Mouse (Mus musculus): ENCODE data around the gene Gns. TPM values are rescaled to one million over a fixed set of nuclear protein-coding genes. Genes with fewer than 3 reads are reported as not detected.

Gene Gns
- polyA plus RNA-seq, 1 experiment from 2014 or later: 37.3 TPM

DNA sequence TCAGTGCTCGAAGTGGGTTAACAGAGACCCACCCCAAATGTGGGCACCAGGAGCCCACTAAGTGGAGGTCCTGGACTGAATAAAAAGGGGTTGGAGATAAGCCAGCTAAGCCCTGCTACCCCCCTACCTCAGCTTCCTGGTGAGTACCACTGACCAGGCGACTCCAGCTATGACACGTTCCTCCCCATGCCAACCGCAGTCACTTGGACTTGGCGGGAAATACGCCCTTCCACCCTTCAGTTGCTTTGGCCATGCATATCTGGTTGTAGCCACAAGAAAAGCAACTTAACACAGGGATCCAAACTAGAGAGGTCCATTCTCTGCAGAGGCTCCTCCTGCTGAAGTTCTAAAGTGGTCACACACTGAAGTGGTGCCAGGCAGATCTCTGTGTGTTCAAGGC lies 57.4 kb downstream of the Gns start:
- H3K4me2 ChIP-seq: no peak overlapping the region
- ATAC-seq (ENCODE audit: low FRiP score) (no peak), DNase-seq (ENCODE audit: low spot score, missing footprints) (no peak)
- H3K9ac ChIP-seq (ENCODE audit: low read length): no peak overlapping the region
- no peaks in the 10 kb centered on the region for H3K36me3 ChIP-seq (ENCODE audit: control insufficient read depth, insufficient read depth, low read length)
- WGBS: 94% methylated on average over 6 of the region's 6 CpGs
- no peaks in the 10 kb centered on the region for H3K27me3 ChIP-seq (ENCODE audit: control insufficient read depth, insufficient read depth, low read length)
- H3K27ac ChIP-seq (ENCODE audit: low read depth, low read length): no peak overlapping the region
- H3K9me3 ChIP-seq (ENCODE audit: control insufficient read depth, low read length): no peaks in the 10 kb centered on the region
- peaks cover 8% of the 10 kb centered on the region for H3K4me1 ChIP-seq (ENCODE audit: control insufficient read depth, insufficient read depth, low read length)
- no peak overlapping the region for H3K4me3 ChIP-seq (ENCODE audit: low read depth, low read length)

DNA sequence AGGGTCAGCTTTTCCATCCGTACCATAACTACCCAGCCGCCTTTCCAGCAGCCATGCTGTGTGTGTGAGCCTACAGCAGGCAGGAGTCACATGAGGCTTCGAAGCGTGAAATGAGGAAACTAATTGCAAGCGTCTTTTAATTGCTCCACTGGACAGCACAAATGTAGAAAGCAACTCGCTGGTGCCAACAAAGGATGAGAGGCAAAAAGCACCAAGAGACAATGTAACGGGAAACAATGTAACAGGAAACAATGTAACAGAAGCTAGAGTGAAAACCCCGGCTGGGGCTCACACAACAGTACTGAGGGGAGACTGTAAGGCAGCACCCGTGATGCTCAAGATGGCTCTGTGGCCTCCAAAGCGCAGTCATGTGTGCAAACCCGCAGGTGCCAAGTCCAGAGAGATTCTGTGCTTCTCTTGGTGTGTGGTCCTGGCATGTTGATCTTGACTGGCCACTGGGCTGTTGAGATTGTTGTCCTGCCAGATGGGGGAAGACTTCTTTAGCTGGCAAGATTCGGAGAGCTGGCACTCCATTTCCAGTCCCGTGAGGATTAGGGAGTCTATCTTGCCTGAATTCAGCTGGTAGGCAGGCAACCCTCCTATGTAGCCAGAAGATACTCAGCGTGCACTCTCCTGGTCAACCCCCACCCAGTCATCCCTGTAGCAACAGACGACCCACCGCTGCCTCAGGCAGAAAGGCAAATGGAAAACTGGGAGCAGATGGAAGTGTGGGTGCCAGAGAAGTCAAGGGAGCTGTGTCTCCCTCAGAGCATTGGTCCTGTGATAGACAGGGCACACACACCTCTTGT lies 58.9 kb downstream of the Gns start:
- no peak overlapping the region for H3K9ac ChIP-seq (ENCODE audit: low read length)
- H3K27me3 ChIP-seq (ENCODE audit: control insufficient read depth, insufficient read depth, low read length): no peaks in the 10 kb centered on the region
- no peak overlapping the region for H3K4me2 ChIP-seq
- H3K27ac ChIP-seq (ENCODE audit: low read depth, low read length): no peak overlapping the region
- no peak overlapping the region for H3K4me3 ChIP-seq (ENCODE audit: low read depth, low read length)
- 44% methylated on average over 16 of the region's 16 CpGs for WGBS
- no peaks in the 10 kb centered on the region for H3K36me3 ChIP-seq (ENCODE audit: control insufficient read depth, insufficient read depth, low read length)
- ATAC-seq (ENCODE audit: low FRiP score): no peak
- DNase-seq (ENCODE audit: low spot score, missing footprints): no peak
- no peaks in the 10 kb centered on the region for H3K9me3 ChIP-seq (ENCODE audit: control insufficient read depth, low read length)
- H3K4me1 ChIP-seq (ENCODE audit: control insufficient read depth, insufficient read depth, low read length): peaks cover 8% of the 10 kb centered on the region

DNA sequence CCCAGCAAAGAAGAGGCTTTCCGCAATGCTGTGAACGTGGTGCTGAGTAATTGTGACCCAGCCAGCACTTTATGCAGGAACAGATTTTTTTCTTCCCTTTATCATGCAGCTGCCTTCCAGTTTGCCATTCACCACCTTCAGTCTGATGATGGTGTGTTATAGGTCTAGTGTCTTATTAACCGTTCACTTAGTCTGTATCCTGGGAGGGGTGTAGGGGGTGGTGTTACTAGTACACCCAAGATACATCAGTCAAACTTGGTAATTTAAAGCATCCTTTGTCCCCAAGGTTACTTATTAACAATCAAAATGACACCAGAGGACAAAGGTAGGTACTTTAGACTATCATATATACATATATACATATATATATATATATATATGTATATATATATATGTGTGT lies 59.6 kb downstream of the Gns start:
- DNase-seq (ENCODE audit: low spot score, missing footprints): no peak
- Histone ChIP-seq H3K9ac (ENCODE audit: low read length) (no peak overlapping the region), H3K9me3 (ENCODE audit: control insufficient read depth, low read length) (no peaks in the 10 kb centered on the region), H3K4me2 (no peak overlapping the region), H3K4me1 (ENCODE audit: control insufficient read depth, insufficient read depth, low read length) (peaks cover 8% of the 10 kb centered on the region), H3K27ac (ENCODE audit: low read depth, low read length) (no peak overlapping the region), H3K27me3 (ENCODE audit: control insufficient read depth, insufficient read depth, low read length) (no peaks in the 10 kb centered on the region), H3K4me3 (ENCODE audit: low read depth, low read length) (no peak overlapping the region), H3K36me3 (ENCODE audit: control insufficient read depth, insufficient read depth, low read length) (no peaks in the 10 kb centered on the region)
- no peak for ATAC-seq (ENCODE audit: low FRiP score)
- WGBS: 80% methylated on average over 3 of the region's 3 CpGs

DNA sequence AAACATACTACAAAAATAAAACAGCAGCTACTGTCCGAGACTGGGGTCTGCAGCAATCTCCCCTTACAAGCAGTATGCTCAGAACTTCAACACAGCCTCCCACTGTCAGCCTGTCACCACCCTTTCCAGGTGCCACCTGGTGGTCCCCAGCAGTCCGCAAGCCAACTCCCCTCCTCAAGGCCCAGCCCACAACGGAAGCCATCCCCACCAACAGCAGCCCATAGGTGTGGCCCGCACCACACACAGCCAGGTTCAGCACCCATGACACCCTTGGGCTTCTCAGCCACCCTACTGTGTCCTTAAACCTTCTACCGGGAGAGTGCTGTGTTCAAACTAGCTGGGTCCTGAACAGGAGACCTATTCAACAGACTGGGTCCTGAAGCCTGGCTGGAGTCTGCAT lies 60.2 kb downstream of the Gns start:
- Histone ChIP-seq H3K4me1 (ENCODE audit: control insufficient read depth, insufficient read depth, low read length) (peaks cover 10% of the 10 kb centered on the region), H3K36me3 (ENCODE audit: control insufficient read depth, insufficient read depth, low read length) (no peaks in the 10 kb centered on the region), H3K4me3 (ENCODE audit: low read depth, low read length) (no peak overlapping the region), H3K27ac (ENCODE audit: low read depth, low read length) (no peak overlapping the region), H3K9ac (ENCODE audit: low read length) (no peak overlapping the region), H3K4me2 (no peak overlapping the region), H3K27me3 (ENCODE audit: control insufficient read depth, insufficient read depth, low read length) (no peaks in the 10 kb centered on the region), H3K9me3 (ENCODE audit: control insufficient read depth, low read length) (no peaks in the 10 kb centered on the region)
- WGBS: 88% methylated on average over 5 of the region's 5 CpGs
- DNase-seq (ENCODE audit: low spot score, missing footprints) (no peak), ATAC-seq (ENCODE audit: low FRiP score) (no peak)

DNA sequence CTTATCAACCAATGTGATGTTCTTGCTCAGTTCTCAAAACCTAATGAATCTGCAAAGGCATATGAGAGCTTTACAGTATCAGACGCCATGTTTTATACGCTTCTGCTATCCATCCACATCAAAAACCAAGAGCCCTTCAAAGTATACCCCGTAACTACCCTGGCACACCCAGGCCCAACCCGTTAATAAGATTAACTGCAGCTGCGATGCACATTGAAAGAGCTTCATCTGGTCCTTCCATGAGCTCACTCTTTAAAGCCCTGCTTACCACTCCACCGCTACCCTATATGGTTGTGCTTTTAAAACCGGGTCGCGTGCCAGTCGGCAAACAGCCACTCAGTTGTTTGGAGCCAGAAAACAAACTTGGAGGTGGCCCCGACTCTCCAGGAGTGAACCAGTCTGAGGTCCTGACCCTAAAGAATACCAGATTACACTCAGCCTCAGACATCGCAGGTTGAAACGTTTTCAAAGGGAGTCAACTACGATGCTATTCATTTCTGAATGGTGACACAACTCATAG lies 60.7 kb downstream of the Gns start:
- no peaks in the 10 kb centered on the region for H3K27me3 ChIP-seq (ENCODE audit: control insufficient read depth, insufficient read depth, low read length)
- H3K4me1 ChIP-seq (ENCODE audit: control insufficient read depth, insufficient read depth, low read length): peaks cover 13% of the 10 kb centered on the region
- H3K9ac ChIP-seq (ENCODE audit: low read length): no peak overlapping the region
- no peak overlapping the region for H3K27ac ChIP-seq (ENCODE audit: low read depth, low read length)
- no peak overlapping the region for H3K4me3 ChIP-seq (ENCODE audit: low read depth, low read length)
- no peaks in the 10 kb centered on the region for H3K36me3 ChIP-seq (ENCODE audit: control insufficient read depth, insufficient read depth, low read length)
- H3K4me2 ChIP-seq: no peak overlapping the region
- H3K9me3 ChIP-seq (ENCODE audit: control insufficient read depth, low read length): no peaks in the 10 kb centered on the region
- DNase-seq (ENCODE audit: low spot score, missing footprints): no peak
- ATAC-seq (ENCODE audit: low FRiP score): no peak
- 80% methylated on average over 14 of the region's 14 CpGs for WGBS

DNA sequence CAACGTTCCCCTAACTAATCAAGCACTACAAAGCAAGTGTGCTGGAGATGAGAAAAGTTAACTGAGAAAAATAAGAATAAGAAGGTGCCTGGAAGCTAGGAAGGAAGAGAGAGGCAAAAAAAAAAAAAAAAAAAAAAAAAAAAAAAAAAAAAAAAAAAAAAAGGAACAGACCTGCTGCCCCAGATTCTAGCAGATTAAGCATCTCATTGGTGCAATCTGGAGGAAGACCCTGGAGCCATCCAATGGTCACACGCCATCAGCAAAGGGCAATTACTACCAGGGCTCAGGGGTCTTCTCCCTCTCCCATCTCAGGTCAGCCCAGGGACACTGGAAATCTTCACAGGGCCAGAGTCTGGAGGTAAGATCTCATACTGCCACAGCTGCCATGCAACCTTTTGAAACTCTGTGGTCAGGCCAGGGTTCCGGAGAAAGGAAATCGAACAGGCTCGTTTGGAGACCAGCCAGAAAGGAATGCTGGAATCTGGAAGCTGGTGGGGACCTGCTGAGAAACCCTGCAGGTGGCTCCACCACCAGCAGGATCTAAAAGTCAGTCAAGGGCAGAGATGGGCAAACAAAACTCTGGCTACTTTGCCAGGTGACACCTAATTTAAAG lies 61.7 kb downstream of the Gns start:
- Histone ChIP-seq H3K4me3 (ENCODE audit: low read depth, low read length) (no peak overlapping the region), H3K27me3 (ENCODE audit: control insufficient read depth, insufficient read depth, low read length) (no peaks in the 10 kb centered on the region), H3K4me1 (ENCODE audit: control insufficient read depth, insufficient read depth, low read length) (peaks cover 13% of the 10 kb centered on the region), H3K27ac (ENCODE audit: low read depth, low read length) (no peak overlapping the region), H3K9ac (ENCODE audit: low read length) (no peak overlapping the region), H3K36me3 (ENCODE audit: control insufficient read depth, insufficient read depth, low read length) (no peaks in the 10 kb centered on the region), H3K9me3 (ENCODE audit: control insufficient read depth, low read length) (no peaks in the 10 kb centered on the region), H3K4me2 (no peak overlapping the region)
- ATAC-seq (ENCODE audit: low FRiP score) (no peak), DNase-seq (ENCODE audit: low spot score, missing footprints) (no peak)
- WGBS: 43% methylated on average over 5 of the region's 5 CpGs

DNA sequence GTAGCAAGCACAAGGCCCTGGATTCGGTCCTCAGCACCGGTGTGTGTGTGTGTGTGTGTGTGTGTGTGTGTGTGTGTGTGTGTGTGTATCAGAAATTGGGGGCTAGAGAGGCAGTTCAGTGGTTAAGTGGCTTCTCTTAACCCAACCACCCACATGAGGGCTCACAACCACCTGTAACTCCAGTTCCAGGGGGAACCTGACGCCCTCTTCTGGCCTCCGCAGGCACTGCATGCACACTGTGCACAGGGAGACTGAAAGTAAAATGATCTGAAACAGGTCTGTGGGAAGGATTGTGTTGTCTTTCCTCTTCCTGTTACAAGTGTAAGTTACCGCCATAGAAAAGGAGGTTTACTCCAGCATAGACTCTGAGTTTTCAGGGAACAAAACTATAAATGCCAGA lies 62.2 kb downstream of the Gns start:
- DNase-seq (ENCODE audit: low spot score, missing footprints): no peak
- peaks cover 14% of the 10 kb centered on the region for H3K4me1 ChIP-seq (ENCODE audit: control insufficient read depth, insufficient read depth, low read length)

DNA sequence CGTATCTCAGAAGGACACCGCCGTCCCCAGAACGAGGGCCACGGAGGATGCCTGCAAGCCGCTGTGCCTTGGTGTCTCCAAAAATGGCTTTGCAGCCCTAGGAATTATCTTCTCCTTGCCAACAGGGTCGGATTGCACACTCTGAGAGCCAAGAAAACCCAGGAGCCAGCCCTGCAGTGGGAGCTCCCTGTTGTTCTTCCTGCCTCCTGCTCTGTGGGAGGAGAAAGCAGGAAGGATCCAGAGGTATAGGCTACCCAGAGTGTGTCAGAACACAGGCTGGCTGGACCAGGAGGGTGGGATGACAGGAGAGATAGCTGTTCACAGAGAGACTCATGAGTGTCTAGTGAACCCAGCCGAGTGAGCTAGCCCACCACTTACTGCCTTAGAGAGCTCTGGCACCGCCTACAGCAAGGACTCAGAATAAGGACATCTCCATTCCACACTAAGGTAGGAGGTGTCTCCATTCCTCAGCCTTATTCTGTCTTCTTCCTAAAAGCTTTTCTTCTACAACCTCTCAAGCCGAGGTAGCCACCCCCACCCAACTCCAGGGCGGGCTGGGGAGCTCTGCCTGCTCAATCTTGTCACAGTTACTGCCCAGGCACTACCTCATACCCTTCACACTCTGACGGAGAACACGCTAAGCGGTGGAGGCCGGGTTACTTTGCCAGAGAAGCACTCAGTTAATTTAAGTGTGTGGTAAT lies 63.3 kb downstream of the Gns start:
- ATAC-seq (ENCODE audit: low FRiP score): no peak
- Histone ChIP-seq H3K9ac (ENCODE audit: low read length) (no peak overlapping the region), H3K27me3 (ENCODE audit: control insufficient read depth, insufficient read depth, low read length) (no peaks in the 10 kb centered on the region), H3K4me3 (ENCODE audit: low read depth, low read length) (no peak overlapping the region), H3K4me2 (no peak overlapping the region), H3K36me3 (ENCODE audit: control insufficient read depth, insufficient read depth, low read length) (no peaks in the 10 kb centered on the region), H3K4me1 (ENCODE audit: control insufficient read depth, insufficient read depth, low read length) (peaks cover 22% of the 10 kb centered on the region), H3K9me3 (ENCODE audit: control insufficient read depth, low read length) (no peaks in the 10 kb centered on the region), H3K27ac (ENCODE audit: low read depth, low read length) (no peak overlapping the region)
- WGBS: 82% methylated on average over 15 of the region's 15 CpGs
- no peak for DNase-seq (ENCODE audit: low spot score, missing footprints)

More for the DNA sequence above, 62.2 kb downstream of the Gns start:
- H3K27ac ChIP-seq (ENCODE audit: low read depth, low read length): no peak overlapping the region
- no peaks in the 10 kb centered on the region for H3K9me3 ChIP-seq (ENCODE audit: control insufficient read depth, low read length)
- no peak overlapping the region for H3K4me3 ChIP-seq (ENCODE audit: low read depth, low read length)
- no peak overlapping the region for H3K9ac ChIP-seq (ENCODE audit: low read length)
- H3K27me3 ChIP-seq (ENCODE audit: control insufficient read depth, insufficient read depth, low read length): no peaks in the 10 kb centered on the region
- WGBS: 56% methylated on average over 5 of the region's 5 CpGs
- no peak overlapping the region for H3K4me2 ChIP-seq
- H3K36me3 ChIP-seq (ENCODE audit: control insufficient read depth, insufficient read depth, low read length): no peaks in the 10 kb centered on the region
- no peak for ATAC-seq (ENCODE audit: low FRiP score)

DNA sequence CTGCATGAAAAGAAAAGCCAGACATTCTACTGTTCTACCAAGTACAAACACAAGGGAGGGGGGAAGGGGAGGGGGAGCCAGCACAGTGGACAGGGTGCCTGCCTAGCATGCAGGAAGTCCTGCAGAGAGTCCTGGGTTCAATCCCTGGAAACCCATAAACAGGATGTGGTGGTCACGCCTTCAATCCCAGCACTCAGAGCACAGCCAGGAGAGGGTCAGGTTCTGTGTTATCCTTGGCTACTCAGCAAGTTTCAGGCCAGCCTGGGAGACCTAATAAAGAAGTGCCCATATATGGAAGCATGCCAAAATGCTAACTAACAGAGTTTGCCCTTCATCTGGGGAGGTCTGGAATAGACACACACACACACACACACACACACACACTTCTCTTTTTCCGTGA lies 64.2 kb downstream of the Gns start:
- WGBS: 56% methylated on average over 2 of the region's 2 CpGs
- H3K4me1 ChIP-seq (ENCODE audit: control insufficient read depth, insufficient read depth, low read length): peaks cover 17% of the 10 kb centered on the region
- no peak overlapping the region for H3K4me2 ChIP-seq
- H3K27me3 ChIP-seq (ENCODE audit: control insufficient read depth, insufficient read depth, low read length): no peaks in the 10 kb centered on the region
- no peak overlapping the region for H3K9ac ChIP-seq (ENCODE audit: low read length)
- no peak overlapping the region for H3K27ac ChIP-seq (ENCODE audit: low read depth, low read length)
- DNase-seq (ENCODE audit: low spot score, missing footprints) (no peak), ATAC-seq (ENCODE audit: low FRiP score) (no peak)
- no peaks in the 10 kb centered on the region for H3K36me3 ChIP-seq (ENCODE audit: control insufficient read depth, insufficient read depth, low read length)
- H3K9me3 ChIP-seq (ENCODE audit: control insufficient read depth, low read length): no peaks in the 10 kb centered on the region
- no peak overlapping the region for H3K4me3 ChIP-seq (ENCODE audit: low read depth, low read length)
